Mouse (Mus musculus): ENCODE results near the gene Hnf4a. TPM values are rescaled to one million over a fixed set of nuclear protein-coding genes. Genes with fewer than 3 reads are reported as not detected.

Gene Hnf4a
- polyA plus RNA-seq, 1 experiment from 2014 or later, result 24.2 TPM

DNA sequence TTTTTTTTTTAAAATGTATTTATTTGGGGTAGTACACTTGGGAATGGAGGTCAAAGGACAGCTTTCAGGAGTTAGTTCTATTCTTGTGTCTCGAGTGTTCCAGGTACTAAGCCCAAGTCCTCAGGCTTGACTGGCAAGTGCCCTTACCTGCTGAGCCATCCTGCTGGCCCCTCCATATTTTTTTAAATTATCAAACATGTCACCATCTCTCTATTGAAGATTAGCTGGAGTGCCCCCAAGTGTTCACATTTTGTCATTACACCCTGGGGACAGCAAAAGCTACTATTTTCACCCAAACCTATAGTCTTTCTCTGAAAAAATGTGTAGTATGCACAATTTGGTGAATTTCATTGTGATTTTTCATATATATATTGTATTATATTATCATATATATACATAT is 85.5 kb downstream of the Hnf4a start:
- WGBS, result 71% methylated on average over 1 of the region's 1 CpGs
- ATAC-seq (ENCODE audit: low FRiP score, low TSS enrichment) (no peak), DNase-seq (ENCODE audit: low spot score) (no peak)
- Histone ChIP-seq H3K36me3 (ENCODE audit: control insufficient read depth, insufficient read depth, low read length) (no peaks in the 10 kb centered on the region), H3K4me1 (replicated peaks; ENCODE audit: control insufficient read depth, insufficient read depth) (no peaks in the 10 kb centered on the region), H3K9me3 (ENCODE audit: control insufficient read depth, low read length) (no peaks in the 10 kb centered on the region), H3K9ac (ENCODE audit: low read length) (no peak overlapping the region), H3K4me3 (ENCODE audit: low read depth, low read length) (no peak overlapping the region), H3K27ac (replicated peaks) (no peak overlapping the region), H3K27me3 (ENCODE audit: control insufficient read depth, insufficient read depth, low read length) (no peaks in the 10 kb centered on the region), H3K4me2 (replicated peaks; ENCODE audit: low read depth) (no peak overlapping the region)
- TF ChIP-seq CTCF (IDR thresholded peaks at IDR 0.05; ENCODE audit: low read depth) (peak; percentile 61), EP300 (optimal IDR thresholded peaks at IDR 0.05) (no peak)

DNA sequence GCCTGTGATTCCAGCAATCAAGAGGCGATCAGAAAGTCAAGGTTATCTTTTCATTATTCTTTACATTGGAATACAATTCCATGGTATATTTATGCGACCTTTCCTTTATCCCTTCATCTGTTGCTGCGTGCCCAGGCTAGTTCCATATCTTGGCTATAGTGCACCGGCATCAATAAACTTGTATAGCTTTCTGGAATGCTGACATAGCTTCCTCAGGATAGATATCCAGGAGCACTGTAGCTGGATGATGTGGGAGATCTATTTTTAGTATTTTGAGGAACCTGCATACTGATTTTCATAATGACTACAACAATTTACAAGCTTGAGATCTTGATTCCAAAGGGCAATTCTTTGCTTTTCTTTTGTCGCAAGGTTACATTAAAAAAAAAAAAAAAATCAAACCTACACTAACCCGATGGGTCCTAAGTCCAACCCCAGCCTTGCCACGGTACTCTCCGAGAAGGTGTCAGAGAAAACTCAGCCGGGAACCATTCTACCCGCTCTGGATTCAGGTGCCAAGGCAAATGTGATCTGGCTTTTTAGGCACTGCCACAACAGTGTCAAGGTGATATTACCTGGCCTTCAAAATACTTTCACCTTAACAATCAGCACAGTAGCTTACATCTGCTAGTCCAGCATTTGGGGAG is 87.2 kb downstream of the Hnf4a start:
- DNase-seq (ENCODE audit: low spot score) (no peak), ATAC-seq (ENCODE audit: low FRiP score, low TSS enrichment) (no peak)
- TF ChIP-seq CTCF (IDR thresholded peaks at IDR 0.05; ENCODE audit: low read depth) (no peak), EP300 (optimal IDR thresholded peaks at IDR 0.05) (no peak)
- Histone ChIP-seq H3K4me1 (replicated peaks; ENCODE audit: control insufficient read depth, insufficient read depth) (no peaks in the 10 kb centered on the region), H3K4me2 (replicated peaks; ENCODE audit: low read depth) (no peak overlapping the region), H3K4me3 (ENCODE audit: low read depth, low read length) (no peak overlapping the region), H3K27me3 (ENCODE audit: control insufficient read depth, insufficient read depth, low read length) (no peaks in the 10 kb centered on the region), H3K9ac (ENCODE audit: low read length) (no peak overlapping the region), H3K9me3 (ENCODE audit: control insufficient read depth, low read length) (no peaks in the 10 kb centered on the region), H3K36me3 (ENCODE audit: control insufficient read depth, insufficient read depth, low read length) (no peaks in the 10 kb centered on the region), H3K27ac (replicated peaks) (no peak overlapping the region)
- WGBS, result 70% methylated on average over 10 of the region's 10 CpGs

DNA sequence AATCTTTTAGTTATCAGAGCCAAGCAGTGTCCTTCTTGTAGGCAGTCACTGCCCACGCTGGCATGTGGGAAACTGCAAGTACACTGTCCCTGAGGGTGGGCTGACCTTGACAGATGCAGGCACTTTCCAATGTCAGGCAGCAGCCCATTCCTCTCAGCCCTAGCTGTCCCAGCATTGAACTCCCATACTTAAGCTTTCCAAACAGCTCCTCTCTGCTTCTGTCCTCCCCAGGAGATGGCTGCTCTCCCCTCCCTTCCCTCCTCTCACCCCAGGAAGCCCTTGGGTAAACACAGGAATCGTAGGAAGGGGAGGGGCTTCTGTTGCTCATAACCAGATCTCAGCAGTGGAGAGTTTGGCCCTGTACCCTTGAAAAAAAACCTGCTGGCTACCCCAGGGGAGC is 88.5 kb downstream of the Hnf4a start:
- whole genome bisulfite sequencing, result 13% methylated on average over 2 of the region's 2 CpGs
- DNase-seq (ENCODE audit: low spot score) (no peak), ATAC-seq (ENCODE audit: low FRiP score, low TSS enrichment) (no peak)
- no peaks in the 10 kb centered on the region for H3K4me1 ChIP-seq (replicated peaks; ENCODE audit: control insufficient read depth, insufficient read depth)
- no peak for TF ChIP-seq CTCF (IDR thresholded peaks at IDR 0.05; ENCODE audit: low read depth)
- TF ChIP-seq EP300 (optimal IDR thresholded peaks at IDR 0.05), result no peak
- no peaks in the 10 kb centered on the region for H3K36me3 ChIP-seq (ENCODE audit: control insufficient read depth, insufficient read depth, low read length)
- H3K4me3 ChIP-seq (ENCODE audit: low read depth, low read length), result no peak overlapping the region
- H3K4me2 ChIP-seq (replicated peaks; ENCODE audit: low read depth), result no peak overlapping the region
- no peak overlapping the region for H3K9ac ChIP-seq (ENCODE audit: low read length)
- no peaks in the 10 kb centered on the region for H3K27me3 ChIP-seq (ENCODE audit: control insufficient read depth, insufficient read depth, low read length)
- H3K27ac ChIP-seq (replicated peaks), result no peak overlapping the region; the same call in 1 of the 2 replicates
- no peaks in the 10 kb centered on the region for H3K9me3 ChIP-seq (ENCODE audit: control insufficient read depth, low read length)

DNA sequence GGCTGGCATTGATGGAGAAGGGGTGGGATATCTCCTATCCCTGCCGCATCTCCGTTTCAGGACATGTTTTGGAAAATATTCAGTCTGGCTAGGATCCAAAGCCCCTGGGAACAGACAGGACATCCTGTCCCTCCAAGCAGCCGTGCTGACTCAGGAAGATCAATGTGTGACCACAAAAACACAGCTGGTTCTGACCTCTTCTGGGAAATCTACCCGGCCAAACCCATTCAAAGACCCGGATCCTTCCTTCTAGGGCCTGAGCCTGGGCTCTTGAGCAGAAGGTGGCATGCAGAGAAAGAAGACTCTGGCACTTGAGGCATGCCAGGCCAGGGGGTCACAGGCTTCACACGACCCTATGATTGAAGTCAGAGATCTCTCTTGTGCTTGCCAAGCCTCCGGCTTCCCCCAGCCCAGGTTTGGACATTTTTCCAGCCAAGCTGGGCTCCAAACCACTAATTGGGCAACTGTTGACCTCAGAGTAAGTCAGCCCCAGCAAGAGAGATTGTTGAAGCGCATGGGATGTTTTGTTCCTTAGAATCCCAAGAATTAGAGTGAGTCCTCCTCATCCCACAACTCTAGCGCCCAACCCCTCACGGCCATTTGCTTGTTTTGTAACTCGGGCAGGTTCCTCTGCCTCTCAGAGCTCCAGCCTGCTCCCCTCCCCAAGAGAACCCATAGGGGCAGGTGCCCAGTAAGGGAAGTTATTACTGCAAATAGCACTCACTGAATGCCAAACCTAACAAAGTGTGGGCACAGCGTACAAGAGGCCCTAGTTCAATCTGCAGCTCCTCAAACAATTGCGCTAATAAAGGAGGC is 89.7 kb downstream of the Hnf4a start:
- DNase-seq (ENCODE audit: low spot score), result no peak
- Histone ChIP-seq H3K4me1 (replicated peaks; ENCODE audit: control insufficient read depth, insufficient read depth) (no peaks in the 10 kb centered on the region), H3K9ac (ENCODE audit: low read length) (no peak overlapping the region), H3K27ac (replicated peaks) (peak overlapping the region; percentile 71), H3K27me3 (ENCODE audit: control insufficient read depth, insufficient read depth, low read length) (no peaks in the 10 kb centered on the region), H3K4me2 (replicated peaks; ENCODE audit: low read depth) (no peak overlapping the region), H3K4me3 (ENCODE audit: low read depth, low read length) (no peak overlapping the region), H3K36me3 (ENCODE audit: control insufficient read depth, insufficient read depth, low read length) (no peaks in the 10 kb centered on the region), H3K9me3 (ENCODE audit: control insufficient read depth, low read length) (no peaks in the 10 kb centered on the region)
- peak; percentile 47; the same call in 1 of the 2 replicates for ATAC-seq (ENCODE audit: low FRiP score, low TSS enrichment)
- TF ChIP-seq EP300 (optimal IDR thresholded peaks at IDR 0.05), result peak; percentile 67
- TF ChIP-seq CTCF (IDR thresholded peaks at IDR 0.05; ENCODE audit: low read depth), result no peak
- 57% methylated on average over 13 of the region's 13 CpGs for WGBS

DNA sequence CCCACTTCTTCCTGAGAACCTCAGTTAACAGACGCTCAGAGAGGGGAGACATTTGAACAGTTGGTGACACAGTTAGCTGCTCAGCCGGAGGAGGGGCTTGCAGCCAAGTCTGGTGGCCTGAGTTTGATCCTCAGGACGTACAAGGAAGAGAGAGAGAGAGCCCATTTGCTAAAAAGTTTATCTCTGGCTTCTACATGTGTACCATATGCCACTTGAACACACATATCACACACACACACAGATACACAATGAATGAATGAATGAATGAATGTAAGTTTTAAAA is 90.2 kb downstream of the Hnf4a start:
- DNase-seq (ENCODE audit: low spot score) (no peak), ATAC-seq (ENCODE audit: low FRiP score, low TSS enrichment) (no peak)
- H3K4me3 ChIP-seq (ENCODE audit: low read depth, low read length), result no peak overlapping the region
- peak overlapping the region; percentile 71 for H3K27ac ChIP-seq (replicated peaks)
- WGBS, result 64% methylated on average over 3 of the region's 3 CpGs
- no peaks in the 10 kb centered on the region for H3K4me1 ChIP-seq (replicated peaks; ENCODE audit: control insufficient read depth, insufficient read depth)
- H3K9ac ChIP-seq (ENCODE audit: low read length), result no peak overlapping the region
- no peak for TF ChIP-seq CTCF (IDR thresholded peaks at IDR 0.05; ENCODE audit: low read depth)
- no peak for TF ChIP-seq EP300 (optimal IDR thresholded peaks at IDR 0.05)
- no peaks in the 10 kb centered on the region for H3K27me3 ChIP-seq (ENCODE audit: control insufficient read depth, insufficient read depth, low read length)
- H3K9me3 ChIP-seq (ENCODE audit: control insufficient read depth, low read length), result no peaks in the 10 kb centered on the region
- no peaks in the 10 kb centered on the region for H3K36me3 ChIP-seq (ENCODE audit: control insufficient read depth, insufficient read depth, low read length)
- no peak overlapping the region for H3K4me2 ChIP-seq (replicated peaks; ENCODE audit: low read depth)

DNA sequence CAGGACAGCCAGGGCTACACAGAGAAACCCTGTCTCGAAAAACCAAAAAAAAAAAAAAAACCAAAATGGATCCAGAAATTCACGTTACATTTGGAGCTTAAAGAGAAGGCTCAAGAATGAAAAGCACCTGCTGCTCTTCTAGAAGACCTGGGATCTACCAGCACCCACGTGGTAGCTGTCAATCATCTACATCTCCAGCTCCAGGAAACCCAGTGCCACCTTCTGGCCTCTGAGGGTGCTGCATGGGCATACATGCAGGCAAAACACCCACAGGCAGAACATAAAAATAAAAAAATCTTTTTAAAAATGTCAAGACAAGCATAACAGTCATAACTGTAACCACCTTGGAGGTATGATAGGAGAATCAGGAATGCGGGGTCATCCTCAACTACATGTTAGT is 91.1 kb downstream of the Hnf4a start:
- no peaks in the 10 kb centered on the region for H3K27me3 ChIP-seq (ENCODE audit: control insufficient read depth, insufficient read depth, low read length)
- no peak overlapping the region for H3K9ac ChIP-seq (ENCODE audit: low read length)
- no peak overlapping the region for H3K4me3 ChIP-seq (ENCODE audit: low read depth, low read length)
- no peak overlapping the region for H3K4me2 ChIP-seq (replicated peaks; ENCODE audit: low read depth)
- TF ChIP-seq CTCF (IDR thresholded peaks at IDR 0.05; ENCODE audit: low read depth), result peak; percentile 76
- TF ChIP-seq EP300 (optimal IDR thresholded peaks at IDR 0.05), result no peak
- no peaks in the 10 kb centered on the region for H3K4me1 ChIP-seq (replicated peaks; ENCODE audit: control insufficient read depth, insufficient read depth)
- 54% methylated on average over 4 of the region's 4 CpGs for WGBS
- ATAC-seq (ENCODE audit: low FRiP score, low TSS enrichment), result no peak
- no peaks in the 10 kb centered on the region for H3K9me3 ChIP-seq (ENCODE audit: control insufficient read depth, low read length)
- H3K27ac ChIP-seq (replicated peaks), result no peak overlapping the region
- peak; percentile 78 for DNase-seq (ENCODE audit: low spot score)
- H3K36me3 ChIP-seq (ENCODE audit: control insufficient read depth, insufficient read depth, low read length), result no peaks in the 10 kb centered on the region

Measured in stomach, postnatal 0 days (tissue).